Mouse (Mus musculus) lung, embryonic 16.5 days (tissue): Measurements from ENCODE around the gene Arhgap18. TPM values are rescaled to one million over a fixed set of nuclear protein-coding genes. Genes with fewer than 3 reads are reported as not detected.

Source experiments
- ATAC-seq: fragments of 200-750 bp; cut with Nextera tagmentation; 2 replicates; pipeline ENCODE4 v1.8.0; 2017; ENCODE audit warnings: low read depth, mild to moderate bottlenecking, moderate library complexity
- H3K27ac ChIP-seq: fragments of 300-500 bp; sonication (generic); 2 replicates; pipeline ENCODE4 v1.5.1; 2014; ENCODE audit warnings: mild to moderate bottlenecking, control low read depth, low read length
- H3K27me3 ChIP-seq: fragments of 300-500 bp; sonication (generic); 2 replicates; pipeline ENCODE4 v1.6.1; 2014; ENCODE audit warnings: low read depth, low read length, mixed read lengths; ENCODE audit not compliant: control insufficient read depth, insufficient read depth
- H3K36me3 ChIP-seq: fragments of 300-500 bp; sonication (generic); 2 replicates; pipeline ENCODE4 v1.6.1; 2014; ENCODE audit warnings: low read length; ENCODE audit not compliant: control insufficient read depth, insufficient read depth
- H3K4me1 ChIP-seq: fragments of 300-500 bp; sonication (generic); replicated peaks from 2 replicates; pipeline ENCODE4 v1.6.1; 2014; ENCODE audit warnings: low read length, mixed read lengths; ENCODE audit not compliant: control insufficient read depth, insufficient read depth
- H3K4me2 ChIP-seq: fragments of 300-500 bp; sonication (generic); 2 replicates; pipeline ENCODE4 v1.6.1; 2014; ENCODE audit warnings: low read depth, low read length, control low read depth
- H3K4me3 ChIP-seq: fragments of 300-500 bp; sonication (generic); 2 replicates; pipeline ENCODE4 v1.5.1; 2014; ENCODE audit warnings: mild to moderate bottlenecking, low read length, control low read depth
- H3K9ac ChIP-seq: fragments of 300-500 bp; sonication (generic); 2 replicates; pipeline ENCODE4 v1.6.1; 2014; ENCODE audit warnings: low read length, control low read depth
- H3K9me3 ChIP-seq: fragments of 300-500 bp; sonication (generic); 2 replicates; pipeline ENCODE4 v1.6.1; 2016; ENCODE audit warnings: low read length; ENCODE audit not compliant: control insufficient read depth
- WGBS: fragments of 180-500 bp; shearing (Covaris S2); extraction: QIAGEN DNeasy Blood & Tissue Kit; methylation state at CpG from one replicate; pipeline ENCODE4 v1.1.7; 2014; 5-methylcytosine and 5-hydroxymethylcytosine counted together
- polyA plus RNA-seq: library from polyadenylated mRNA; unstranded; fragments of >200 nt; fragmentation: Nextera tagmentation; extraction: Ambion mirVana; gene quantifications from 2 replicates; pipeline ENCODE4 v1.2.1, GENCODE M21; 2015

Gene Arhgap18
- polyA plus RNA-seq, 1 experiment from 2014 or later: 58.7 TPM

DNA sequence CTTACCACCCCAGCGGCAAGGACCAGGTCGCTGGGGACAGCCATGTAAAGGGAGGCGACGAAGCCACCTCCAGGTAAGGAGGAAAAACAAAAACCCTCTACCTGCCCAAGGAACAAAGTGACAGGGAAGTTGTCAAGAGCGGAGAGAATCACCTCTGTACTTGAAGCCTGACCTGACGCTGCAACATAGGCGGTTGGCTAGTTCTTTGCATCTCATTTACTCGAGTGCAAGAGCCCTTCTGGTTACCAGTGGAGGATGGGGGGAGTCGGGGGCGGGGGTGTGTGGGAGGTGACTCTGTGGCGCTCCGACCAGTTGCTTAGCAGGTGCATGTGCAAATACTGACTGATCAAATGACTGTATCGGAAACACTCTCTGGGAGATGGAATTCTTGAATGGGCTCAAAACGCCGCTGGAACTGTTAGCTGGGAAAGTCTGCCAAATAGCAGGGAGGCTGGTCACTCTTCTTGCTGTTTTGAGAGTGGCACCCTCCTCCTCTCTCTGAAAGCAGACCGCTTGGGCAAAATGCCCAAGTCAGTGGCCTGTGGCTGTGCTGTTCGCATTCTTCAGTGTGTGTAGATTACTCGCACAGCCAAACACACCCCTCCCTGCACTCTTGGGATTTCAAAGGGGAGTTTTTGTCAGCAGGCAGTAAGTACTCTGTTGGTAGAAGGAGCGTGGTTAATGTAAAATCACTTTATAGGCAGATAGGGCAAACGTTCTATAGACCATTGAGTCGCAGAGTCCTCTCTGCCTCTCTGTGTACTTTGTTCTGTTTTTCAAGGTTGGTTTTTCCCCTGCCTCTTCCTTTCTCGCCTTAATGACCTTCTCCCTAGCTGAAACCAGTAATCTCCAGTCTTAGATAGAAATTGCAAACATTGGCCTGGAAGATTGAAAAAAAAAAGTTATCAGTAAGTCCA, 19.7 kb downstream of the Arhgap18 start:
- Histone ChIP-seq H3K9me3 (no peaks in the 10 kb centered on the region), H3K27ac (peak overlapping the region; percentile 91), H3K4me2 (peak overlapping the region; percentile 62), H3K27me3 (no peaks in the 10 kb centered on the region), H3K4me1 (peaks cover 14% of the 10 kb centered on the region), H3K9ac (peak overlapping the region; percentile 60), H3K4me3 (peak overlapping the region; percentile 54), H3K36me3 (no peaks in the 10 kb centered on the region)
- peak; percentile 91 for ATAC-seq
- under 1% methylated on average over 22 of the region's 22 CpGs for WGBS

DNA sequence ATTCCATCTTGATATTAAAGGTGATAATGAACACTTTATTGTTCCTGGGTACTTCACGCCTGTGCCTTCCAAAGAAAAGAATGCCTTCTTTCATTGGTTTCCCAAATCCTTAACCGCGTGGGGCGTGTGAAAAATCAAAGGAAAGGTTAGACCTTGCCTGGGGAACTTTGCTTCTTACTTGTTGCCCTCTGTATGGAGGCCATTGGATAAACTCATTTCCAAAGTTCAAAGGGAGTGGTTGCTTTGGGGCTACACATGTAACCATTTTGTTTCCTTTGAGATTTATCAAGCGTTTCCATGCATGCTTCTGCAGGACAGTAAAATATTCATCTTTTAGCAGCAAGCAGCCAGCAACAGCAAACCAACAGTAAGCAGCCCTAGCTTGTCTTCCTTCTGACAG, 20.3 kb downstream of the Arhgap18 start:
- H3K9ac ChIP-seq: peak overlapping the region; percentile 60
- no peak for ATAC-seq
- H3K4me1 ChIP-seq: peaks cover 14% of the 10 kb centered on the region
- no peaks in the 10 kb centered on the region for H3K9me3 ChIP-seq
- H3K27me3 ChIP-seq: no peaks in the 10 kb centered on the region
- 34% methylated on average over 5 of the region's 5 CpGs for WGBS
- H3K36me3 ChIP-seq: no peaks in the 10 kb centered on the region
- peak overlapping the region; percentile 91 for H3K27ac ChIP-seq
- peak overlapping the region; percentile 62 for H3K4me2 ChIP-seq
- peak overlapping the region; percentile 54 for H3K4me3 ChIP-seq

DNA sequence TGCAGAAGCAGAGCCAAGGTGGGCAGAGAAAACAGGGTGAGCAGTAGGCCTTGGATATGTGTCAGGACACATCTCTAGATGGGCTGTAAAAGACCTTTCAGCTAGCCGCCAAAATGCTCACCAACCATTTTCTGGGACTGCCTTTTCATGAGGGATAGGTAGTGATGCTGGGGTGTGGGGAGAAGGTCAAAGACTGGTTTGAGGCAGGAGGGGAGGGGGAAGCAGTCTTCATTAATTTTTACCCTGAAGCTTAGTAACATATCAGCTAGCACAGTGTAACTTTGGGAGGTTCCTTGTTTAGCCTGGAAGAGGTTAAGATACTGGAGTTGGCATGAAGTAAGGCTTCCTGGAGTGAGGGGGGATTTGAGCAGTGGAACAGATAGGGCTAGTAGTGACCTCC, 21.0 kb downstream of the Arhgap18 start:
- peaks cover 14% of the 10 kb centered on the region for H3K4me1 ChIP-seq
- H3K4me2 ChIP-seq: peak overlapping the region; percentile 62
- peak overlapping the region; percentile 54 for H3K4me3 ChIP-seq
- no peaks in the 10 kb centered on the region for H3K36me3 ChIP-seq
- ATAC-seq: no peak
- H3K9ac ChIP-seq: peak overlapping the region; percentile 60
- no peaks in the 10 kb centered on the region for H3K27me3 ChIP-seq
- H3K9me3 ChIP-seq: no peaks in the 10 kb centered on the region
- peak overlapping the region; percentile 91 for H3K27ac ChIP-seq
- 56% methylated on average over 1 of the region's 1 CpGs for WGBS

DNA sequence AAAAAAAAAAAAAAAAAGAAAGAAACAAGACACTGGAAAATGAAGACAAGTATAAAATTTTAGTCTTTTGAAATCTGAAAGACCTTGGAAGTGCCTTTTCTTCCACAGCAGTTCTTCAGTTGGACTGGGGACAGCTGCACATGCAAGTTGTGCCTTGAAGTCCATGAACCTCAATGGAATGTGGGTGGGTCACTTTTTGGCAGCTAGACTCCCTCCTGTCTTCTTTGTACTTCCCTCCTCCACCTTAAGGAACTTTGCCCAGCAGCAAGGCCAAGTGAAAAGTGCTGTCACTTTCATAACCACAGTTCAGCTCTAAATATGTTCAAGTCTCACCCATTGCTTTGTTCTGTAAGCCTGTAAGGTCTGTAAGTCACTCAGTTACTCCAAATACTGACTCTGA, 23.2 kb downstream of the Arhgap18 start:
- no peak overlapping the region for H3K27ac ChIP-seq
- no peak overlapping the region for H3K4me3 ChIP-seq
- H3K9me3 ChIP-seq: no peaks in the 10 kb centered on the region
- ATAC-seq: no peak
- H3K9ac ChIP-seq: no peak overlapping the region
- H3K36me3 ChIP-seq: no peaks in the 10 kb centered on the region
- no peak overlapping the region for H3K4me2 ChIP-seq
- H3K4me1 ChIP-seq: peaks cover 16% of the 10 kb centered on the region
- H3K27me3 ChIP-seq: no peaks in the 10 kb centered on the region

DNA sequence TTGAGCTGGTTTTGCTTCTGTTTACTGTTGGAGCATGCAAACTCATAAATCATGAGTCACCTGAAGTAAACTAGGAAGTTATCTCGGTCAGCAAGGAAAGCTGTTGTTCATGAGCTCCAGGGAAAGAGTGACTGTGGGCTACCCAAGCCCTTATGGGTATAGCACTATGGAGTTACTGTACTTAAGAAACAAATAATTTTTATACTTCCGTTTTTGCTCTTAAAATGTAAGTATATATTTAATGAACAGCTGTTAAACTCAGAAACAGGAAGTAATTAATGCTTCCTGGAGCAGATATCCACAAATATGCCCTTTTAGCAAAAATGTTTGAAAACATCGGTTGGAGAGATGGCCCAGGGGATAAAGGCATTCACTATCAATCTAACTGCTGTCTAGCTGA, 27.4 kb downstream of the Arhgap18 start:
- H3K9me3 ChIP-seq: no peaks in the 10 kb centered on the region
- no peak overlapping the region for H3K4me2 ChIP-seq
- 18% methylated on average over 3 of the region's 3 CpGs for WGBS
- H3K4me1 ChIP-seq: peaks cover 5% of the 10 kb centered on the region
- H3K9ac ChIP-seq: no peak overlapping the region
- H3K36me3 ChIP-seq: no peaks in the 10 kb centered on the region
- ATAC-seq: no peak
- no peak overlapping the region for H3K27ac ChIP-seq
- H3K4me3 ChIP-seq: no peak overlapping the region
- no peaks in the 10 kb centered on the region for H3K27me3 ChIP-seq

DNA sequence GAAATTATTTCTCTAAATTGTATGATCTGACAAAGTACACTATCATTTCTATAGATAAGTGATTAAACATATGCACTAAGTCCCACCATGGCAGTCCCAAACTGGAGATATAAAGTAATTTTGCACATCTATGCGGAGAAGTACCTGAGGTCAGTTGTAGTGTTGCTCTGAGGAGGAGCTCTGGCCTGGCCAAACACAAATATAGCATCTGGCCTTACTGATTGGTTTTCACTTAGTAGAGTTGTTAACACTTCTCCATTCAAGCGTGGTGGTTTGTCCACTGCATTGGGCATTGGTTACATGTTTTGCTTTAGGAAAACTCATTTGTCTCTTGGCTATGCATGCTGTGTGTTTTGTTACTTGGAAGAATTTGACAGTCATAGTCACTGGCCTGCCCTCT, 36.5 kb downstream of the Arhgap18 start:
- H3K4me1 ChIP-seq: no peaks in the 10 kb centered on the region; the same call in 1 of the 2 replicates
- 87% methylated on average over 2 of the region's 2 CpGs for WGBS
- H3K4me2 ChIP-seq: no peak overlapping the region
- H3K36me3 ChIP-seq: no peaks in the 10 kb centered on the region
- H3K27me3 ChIP-seq: no peaks in the 10 kb centered on the region
- no peak overlapping the region for H3K9ac ChIP-seq
- no peaks in the 10 kb centered on the region for H3K9me3 ChIP-seq
- ATAC-seq: no peak
- no peak overlapping the region for H3K27ac ChIP-seq
- H3K4me3 ChIP-seq: no peak overlapping the region

DNA sequence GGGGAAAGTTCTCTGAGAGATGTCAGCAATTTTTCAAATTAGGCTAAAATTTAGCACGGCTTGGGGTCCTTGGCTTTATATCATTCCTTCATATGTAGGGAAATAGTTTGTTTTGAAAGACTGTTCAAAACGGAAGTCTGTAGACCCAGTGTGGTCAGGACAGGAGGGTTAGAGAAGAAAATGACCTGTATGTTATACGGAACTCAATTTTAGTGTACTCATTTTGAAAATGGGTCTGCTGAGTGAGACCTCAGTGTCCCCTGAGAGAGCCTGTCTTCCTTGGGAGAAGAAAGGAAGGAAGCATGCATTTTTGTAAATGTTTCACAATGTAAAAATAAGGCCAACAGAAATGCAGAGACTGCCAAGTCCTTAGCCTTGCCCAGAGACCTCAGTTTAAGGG, 38.6 kb downstream of the Arhgap18 start:
- H3K36me3 ChIP-seq: no peaks in the 10 kb centered on the region
- no peak for ATAC-seq
- no peak overlapping the region for H3K4me3 ChIP-seq
- no peak overlapping the region for H3K4me2 ChIP-seq
- H3K9ac ChIP-seq: no peak overlapping the region
- no peaks in the 10 kb centered on the region; the same call in 1 of the 2 replicates for H3K4me1 ChIP-seq
- no peak overlapping the region for H3K27ac ChIP-seq
- H3K27me3 ChIP-seq: no peaks in the 10 kb centered on the region
- WGBS: 69% methylated on average over 3 of the region's 3 CpGs
- H3K9me3 ChIP-seq: no peaks in the 10 kb centered on the region

DNA sequence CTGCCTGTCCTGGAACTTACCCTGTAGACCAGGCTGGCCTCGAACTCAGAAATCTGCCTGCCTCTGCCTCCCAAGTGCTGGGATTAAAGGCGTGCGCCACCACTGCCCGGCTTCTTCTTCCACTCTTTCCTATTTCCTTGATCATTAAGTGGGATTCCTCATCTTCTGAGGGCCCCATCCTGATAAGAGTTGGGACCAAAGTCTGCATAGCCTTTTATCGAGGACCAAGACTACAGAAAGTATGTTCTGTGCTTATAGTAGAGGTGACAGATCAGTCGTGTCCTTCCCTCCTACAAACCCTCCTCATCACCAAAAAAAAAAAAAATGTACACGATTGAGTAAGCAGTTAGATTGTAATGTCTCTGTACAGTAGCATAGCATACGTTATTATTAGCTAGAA, 39.8 kb downstream of the Arhgap18 start:
- Histone ChIP-seq H3K4me1 (peaks cover 7% of the 10 kb centered on the region), H3K9me3 (no peaks in the 10 kb centered on the region), H3K27ac (no peak overlapping the region), H3K27me3 (no peaks in the 10 kb centered on the region), H3K9ac (no peak overlapping the region), H3K36me3 (no peaks in the 10 kb centered on the region), H3K4me3 (no peak overlapping the region), H3K4me2 (no peak overlapping the region)
- 80% methylated on average over 8 of the region's 8 CpGs for WGBS
- no peak for ATAC-seq

DNA sequence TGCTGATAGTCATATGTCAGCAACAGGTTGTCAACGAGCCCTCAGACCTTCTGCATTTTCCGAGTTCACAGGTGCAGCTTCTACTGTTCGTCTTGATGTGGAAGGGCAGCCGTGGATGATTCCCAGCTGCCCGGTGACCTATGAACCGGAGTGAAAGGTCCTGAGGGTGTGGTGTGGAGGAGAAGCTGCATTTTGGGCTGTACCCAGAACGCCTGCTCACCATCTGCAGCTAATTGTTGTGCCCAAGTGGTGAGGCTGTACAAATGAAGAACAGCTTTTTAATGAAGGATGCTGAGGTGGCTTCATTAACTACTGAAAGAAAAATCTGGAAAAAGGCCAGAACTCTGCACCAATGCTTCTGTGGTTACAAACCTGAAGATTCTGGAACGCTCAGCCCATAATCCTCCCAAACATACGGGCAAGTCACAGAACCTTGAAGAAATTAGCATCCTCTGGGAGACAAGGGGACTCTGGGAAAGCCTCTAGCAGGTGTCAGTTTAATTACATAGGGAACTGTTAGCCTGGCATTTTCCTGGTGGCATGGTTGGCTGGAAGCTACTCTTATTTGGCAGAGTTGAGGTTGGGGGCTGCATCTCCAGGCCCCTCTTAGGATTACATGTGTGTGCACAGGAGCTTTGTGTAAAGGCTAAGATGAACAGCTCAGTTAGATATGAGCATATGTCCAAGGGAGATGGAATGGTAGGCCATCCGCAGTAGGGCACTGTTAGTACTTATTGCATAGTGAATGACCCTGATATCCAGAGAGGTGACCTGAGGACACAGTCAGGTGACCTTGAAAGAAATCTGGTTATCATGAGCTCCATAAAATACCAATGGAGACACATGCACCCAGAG, 43.4 kb downstream of the Arhgap18 start:
- no peak for ATAC-seq
- no peak overlapping the region for H3K27ac ChIP-seq
- no peak overlapping the region for H3K4me2 ChIP-seq
- H3K36me3 ChIP-seq: no peaks in the 10 kb centered on the region
- H3K4me3 ChIP-seq: no peak overlapping the region
- H3K9me3 ChIP-seq: no peaks in the 10 kb centered on the region
- H3K4me1 ChIP-seq: peaks cover 15% of the 10 kb centered on the region; the same call in 1 of the 2 replicates
- 60% methylated on average over 10 of the region's 10 CpGs for WGBS
- H3K27me3 ChIP-seq: no peaks in the 10 kb centered on the region
- no peak overlapping the region for H3K9ac ChIP-seq
